Mouse (Mus musculus): ENCODE results near the gene Arid1b. TPM values are rescaled to one million over a fixed set of nuclear protein-coding genes. Genes with fewer than 3 reads are reported as not detected.

The Arid1b gene
- total and polyA plus RNA-seq, 3 experiments: 6.1 to 12.4 (median 9.7) TPM

- dilution Hi-C loops (cut with MboI; ENCODE audit: extremely low pct_ligation_motif_present, extremely low pct_unique_long_range_greater_than_20kb, low sequenced_read_pairs): no loop called here
- no peak for DNase-seq (ENCODE audit: extremely low read depth)
Observed at GRCm38 (mm10) chr17:5209076-5209475, 214.9 kb downstream of the Arid1b start.

GRCm38 (mm10) chr17:5210101-5210727 lies 216.1 kb downstream of the Arid1b start:
- Histone ChIP-seq H3K36me3 (replicated peaks in 1 of 2; ENCODE audit: control insufficient read depth in 1 of 2, insufficient read depth in 1 of 2, low read length in 1 of 2) (peaks cover 0 to 21% of the 10 kb centered on the region in 2 experiments), H3K9me3 (replicated peaks; ENCODE audit: low read length) (no peaks in the 10 kb centered on the region), H3K4me3 (replicated peaks in 1 of 3; ENCODE audit: low read depth in 2 of 3, low read length in 2 of 3, poor library complexity in 1 of 3) (no peak overlapping the region), H3K27me3 (replicated peaks) (no peaks in the 10 kb centered on the region), H3K4me2 (ENCODE audit: insufficient read depth, low read depth, poor library complexity, severe bottlenecking) (no peak overlapping the region), H3K27ac (ENCODE audit: insufficient read depth, low read depth) (no peak overlapping the region), H3K79me2 (replicated peaks; ENCODE audit: control insufficient read depth, extremely low read depth, insufficient read depth, poor library complexity, severe bottlenecking) (no peaks in the 10 kb centered on the region), H3K9ac (ENCODE audit: insufficient read depth, low read depth) (no peak overlapping the region), H3K4me1 (ENCODE audit: control insufficient read depth in 1 of 2, insufficient read depth in 2 of 2) (peaks cover 7 to 59% of the 10 kb centered on the region in 2 experiments)
- no peak for TF ChIP-seq MAZ (IDR thresholded peaks at IDR 0.05; ENCODE audit: low read depth, low read length)
- TF ChIP-seq GABPA (IDR thresholded peaks at IDR 0.05; ENCODE audit: insufficient replicate concordance, low read depth, low read length): no peak
- TF ChIP-seq ZNF384 (IDR thresholded peaks at IDR 0.05; ENCODE audit: low read depth, low read length): no peak
- TF ChIP-seq KAT2A (IDR thresholded peaks at IDR 0.05; ENCODE audit: insufficient replicate concordance, low read length): no peak
- no peak for TF ChIP-seq ZC3H11A (IDR thresholded peaks at IDR 0.05; ENCODE audit: low read depth, low read length)
- no peak for TF ChIP-seq POLR2A (IDR thresholded peaks at IDR 0.05; ENCODE audit: low read depth, low read length)
- TF ChIP-seq IRF4 (IDR thresholded peaks at IDR 0.05; ENCODE audit: low read depth, low read length): no peak
- TF ChIP-seq USF1 (IDR thresholded peaks at IDR 0.05; ENCODE audit: low read depth, low read length): no peak
- no peak for TF ChIP-seq MAX (IDR thresholded peaks at IDR 0.05; ENCODE audit: low read length)
- TF ChIP-seq RAD21 (IDR thresholded peaks at IDR 0.05; ENCODE audit: low read depth, low read length): no peak
- TF ChIP-seq POLR2AphosphoS2 (IDR thresholded peaks at IDR 0.05; ENCODE audit: low read depth, low read length): no peak
- no peak for TF ChIP-seq PAX5 (IDR thresholded peaks at IDR 0.05; ENCODE audit: low read length)
- no peak for TF ChIP-seq NELFE (IDR thresholded peaks at IDR 0.05; ENCODE audit: low read depth, low read length)
- TF ChIP-seq MAFK (IDR thresholded peaks at IDR 0.05; ENCODE audit: insufficient replicate concordance, low read length): no peak
- no peak for TF ChIP-seq UBTF (IDR thresholded peaks at IDR 0.05; ENCODE audit: low read depth, low read length)
- TF ChIP-seq ELF1 (IDR thresholded peaks at IDR 0.05; ENCODE audit: low read depth, low read length): no peak
- TF ChIP-seq HCFC1 (IDR thresholded peaks at IDR 0.05; ENCODE audit: low read depth, low read length): no peak
- TF ChIP-seq MYC (IDR thresholded peaks at IDR 0.05; ENCODE audit: low read depth, low read length): no peak
- no peak for TF ChIP-seq CTCF (conservative IDR thresholded peaks at IDR 0.05 in 1 of 2, IDR thresholded peaks at IDR 0.05 in 1 of 2; ENCODE audit: low read depth in 2 of 2, low read length in 2 of 2)
- no peak for DNase-seq (ENCODE audit: extremely low read depth)
- dilution Hi-C loops (cut with MboI; ENCODE audit: extremely low pct_ligation_motif_present, extremely low pct_unique_long_range_greater_than_20kb, low sequenced_read_pairs) (no loop called here), in situ Hi-C loops (cut with MboI; ENCODE audit: low pct_ligation_motif_present, low pct_unique_long_range_greater_than_20kb, low sequenced_read_pairs) (no loop called here)

More at GRCm38 (mm10) chr17:5209076-5209475, 214.9 kb downstream of the Arid1b start:
- H3K9me3 ChIP-seq (replicated peaks; ENCODE audit: low read length): no peaks in the 10 kb centered on the region
- H3K4me2 ChIP-seq (ENCODE audit: insufficient read depth, low read depth, poor library complexity, severe bottlenecking): no peak overlapping the region
- peaks cover 7 to 55% of the 10 kb centered on the region in 2 experiments for H3K4me1 ChIP-seq (ENCODE audit: control insufficient read depth in 1 of 2, insufficient read depth in 2 of 2)
- TF ChIP-seq NRF1 (IDR thresholded peaks at IDR 0.05; ENCODE audit: low read depth, low read length) (no peak), CTCF (conservative IDR thresholded peaks at IDR 0.05 in 1 of 2, IDR thresholded peaks at IDR 0.05 in 1 of 2; ENCODE audit: low read depth in 2 of 2, low read length in 2 of 2) (no peak), RCOR1 (conservative IDR thresholded peaks at IDR 0.05; ENCODE audit: low read depth, low read length) (no peak), CHD1 (IDR thresholded peaks at IDR 0.05; ENCODE audit: low read depth, low read length) (no peak), JUN (IDR thresholded peaks at IDR 0.05; ENCODE audit: insufficient read depth, low read depth, low read length) (no peak), RAD21 (IDR thresholded peaks at IDR 0.05; ENCODE audit: low read depth, low read length) (no peak), ELF1 (IDR thresholded peaks at IDR 0.05; ENCODE audit: low read depth, low read length) (no peak), ETS1 (conservative IDR thresholded peaks at IDR 0.05; ENCODE audit: low read depth, low read length) (no peak), USF2 (conservative IDR thresholded peaks at IDR 0.05; ENCODE audit: low read depth, low read length) (no peak), POLR2A (IDR thresholded peaks at IDR 0.05; ENCODE audit: low read depth, low read length) (no peak), MAFK (IDR thresholded peaks at IDR 0.05; ENCODE audit: insufficient replicate concordance, low read length) (no peak), JUND (conservative IDR thresholded peaks at IDR 0.05; ENCODE audit: low read depth, low read length) (no peak), MXI1 (IDR thresholded peaks at IDR 0.05; ENCODE audit: low read depth, low read length) (no peak), MEF2A (IDR thresholded peaks at IDR 0.05; ENCODE audit: borderline replicate concordance, low read depth, low read length) (no peak), UBTF (IDR thresholded peaks at IDR 0.05; ENCODE audit: low read depth, low read length) (no peak), ZMIZ1 (IDR thresholded peaks at IDR 0.05; ENCODE audit: low read depth, low read length) (no peak), SMC3 (IDR thresholded peaks at IDR 0.05; ENCODE audit: low read depth, low read length) (no peak), GABPA (IDR thresholded peaks at IDR 0.05; ENCODE audit: insufficient replicate concordance, low read depth, low read length) (no peak), BHLHE40 (IDR thresholded peaks at IDR 0.05; ENCODE audit: low read depth, low read length) (no peak)
- H3K79me2 ChIP-seq (replicated peaks; ENCODE audit: control insufficient read depth, extremely low read depth, insufficient read depth, poor library complexity, severe bottlenecking): no peaks in the 10 kb centered on the region
- peaks cover 0 to 25% of the 10 kb centered on the region in 2 experiments for H3K36me3 ChIP-seq (replicated peaks in 1 of 2; ENCODE audit: control insufficient read depth in 1 of 2, insufficient read depth in 1 of 2, low read length in 1 of 2)
- in situ Hi-C loops (cut with MboI; ENCODE audit: low pct_ligation_motif_present, low pct_unique_long_range_greater_than_20kb, low sequenced_read_pairs): no loop called here
- H3K27me3 ChIP-seq (replicated peaks): no peaks in the 10 kb centered on the region
- no peak overlapping the region for H3K9ac ChIP-seq (ENCODE audit: insufficient read depth, low read depth)
- no peak overlapping the region for H3K27ac ChIP-seq (ENCODE audit: insufficient read depth, low read depth)
- H3K4me3 ChIP-seq (replicated peaks in 1 of 3; ENCODE audit: low read depth in 2 of 3, low read length in 2 of 3, poor library complexity in 1 of 3): no peak overlapping the region

Data from CH12.LX (cell line).